Mouse (Mus musculus) ES-Bruce4 (cell line): ENCODE measurements around the gene Tex12. TPM values are rescaled to one million over a fixed set of nuclear protein-coding genes. Genes with fewer than 3 reads are reported as not detected.

Experiments used
- H3K27ac ChIP-seq: 2 replicates; pipeline ENCODE4 v1.5.1; 2012; ENCODE audit warnings: low read length, inconsistent platforms; ENCODE audit not compliant: insufficient read depth
- H3K27me3 ChIP-seq: 2 replicates; pipeline ENCODE4 v1.6.1; 2012; ENCODE audit warnings: mild to moderate bottlenecking, low read length, inconsistent platforms; ENCODE audit not compliant: control insufficient read depth, poor library complexity, insufficient read depth, severe bottlenecking
- H3K36me3 ChIP-seq: 2 replicates; pipeline ENCODE4 v1.6.1; 2012; ENCODE audit warnings: inconsistent platforms, mild to moderate bottlenecking, low read length, moderate library complexity; ENCODE audit not compliant: control insufficient read depth, poor library complexity, insufficient read depth, severe bottlenecking
- H3K4me1 ChIP-seq: one replicate; pipeline ENCODE4 v1.8.1; 2011; ENCODE audit warnings: low read length; ENCODE audit not compliant: control insufficient read depth, insufficient read depth
- H3K4me3 ChIP-seq: 2 replicates; pipeline ENCODE4 v1.5.1; 2011; ENCODE audit warnings: low read depth, mild to moderate bottlenecking, low read length
- H3K9ac ChIP-seq: 2 replicates; pipeline ENCODE4 v1.6.1; 2012; ENCODE audit warnings: low read depth, mild to moderate bottlenecking, inconsistent platforms; ENCODE audit not compliant: poor library complexity, severe bottlenecking
- H3K9me3 ChIP-seq: replicated peaks from 2 replicates; pipeline ENCODE4 v1.6.1; 2012; ENCODE audit warnings: mild to moderate bottlenecking, low read length, inconsistent platforms; ENCODE audit not compliant: control insufficient read depth, poor library complexity, insufficient read depth, severe bottlenecking
- CTCF ChIP-seq: IDR thresholded peaks from one replicate; pipeline ENCODE4 v1.8.1; 2011; ENCODE audit warnings: low read depth, low read length
- EP300 ChIP-seq: IDR thresholded peaks from 2 replicates; pipeline ENCODE4 v1.6.1; 2011; ENCODE audit warnings: low read depth, low read length; ENCODE audit not compliant: insufficient read depth
- POLR2A ChIP-seq: IDR thresholded peaks from one replicate; pipeline ENCODE4 v1.8.1; 2011; ENCODE audit warnings: low read length; ENCODE audit not compliant: insufficient read depth
- polyA plus RNA-seq: library from polyadenylated mRNA; stranded (reverse); fragments of >200 nt; gene quantifications from 2 replicates; pipeline ENCODE4 v1.2.4, GENCODE M21; 2011; ENCODE audit warnings: low read depth; ENCODE audit not compliant: missing spikeins, insufficient read depth, insufficient read length

Gene Tex12
- polyA plus RNA-seq, 1 experiment = not detected

DNA sequence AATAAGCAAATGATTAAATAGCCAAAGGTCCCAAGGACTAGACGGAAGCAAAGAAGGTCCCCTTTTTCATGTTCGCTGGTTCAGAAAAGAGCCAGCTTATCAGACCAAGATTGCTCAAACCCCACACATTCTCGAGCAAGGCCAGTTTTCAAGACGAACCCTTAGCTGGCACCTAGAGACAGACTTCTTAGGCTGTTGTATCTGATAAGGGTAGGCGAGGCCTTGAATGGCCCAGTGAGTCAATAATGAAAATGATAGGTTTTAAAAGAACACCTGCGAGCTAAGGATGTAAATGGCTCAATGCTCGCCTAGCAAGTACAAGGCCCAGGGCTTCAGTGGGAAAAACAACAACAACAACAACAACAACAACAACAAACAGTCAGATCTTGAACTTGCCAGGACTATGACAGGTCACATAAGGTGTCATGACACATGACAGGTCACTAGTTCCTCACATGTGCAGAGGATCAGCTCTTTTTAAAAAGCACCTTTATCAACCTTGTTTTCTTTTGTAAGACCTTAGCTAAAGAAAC lies 24.5 kb downstream of the Tex12 start:
- Histone ChIP-seq H3K9ac (no peak overlapping the region), H3K4me3 (no peak overlapping the region), H3K27ac (no peak overlapping the region), H3K9me3 (no peaks in the 10 kb centered on the region), H3K27me3 (no peaks in the 10 kb centered on the region), H3K36me3 (no peaks in the 10 kb centered on the region), H3K4me1 (no peaks in the 10 kb centered on the region)
- no peak for TF ChIP-seq CTCF
- TF ChIP-seq EP300 = no peak
- TF ChIP-seq POLR2A = no peak

DNA sequence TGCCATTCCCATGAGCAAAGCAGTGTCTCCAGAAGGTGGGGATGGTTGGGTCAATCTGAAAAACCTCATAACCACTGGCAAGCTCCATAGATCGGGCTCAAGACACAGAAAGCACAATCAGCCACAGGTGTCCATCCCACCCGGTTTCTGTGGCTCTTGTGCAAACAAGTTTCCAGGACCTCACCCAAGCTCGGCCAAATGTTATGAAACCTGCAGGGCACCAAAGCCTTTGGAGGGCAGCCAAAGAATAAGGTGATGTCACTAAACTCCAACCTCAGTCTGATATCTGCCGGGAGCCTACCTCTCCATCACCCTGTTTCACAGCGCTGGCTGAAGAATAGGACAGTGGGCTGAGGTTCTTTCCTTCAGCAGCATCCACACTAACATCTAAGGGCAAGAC lies 25.2 kb downstream of the Tex12 start:
- H3K4me1 ChIP-seq = no peaks in the 10 kb centered on the region
- no peak for TF ChIP-seq POLR2A
- no peak for TF ChIP-seq EP300
- TF ChIP-seq CTCF = no peak

DNA sequence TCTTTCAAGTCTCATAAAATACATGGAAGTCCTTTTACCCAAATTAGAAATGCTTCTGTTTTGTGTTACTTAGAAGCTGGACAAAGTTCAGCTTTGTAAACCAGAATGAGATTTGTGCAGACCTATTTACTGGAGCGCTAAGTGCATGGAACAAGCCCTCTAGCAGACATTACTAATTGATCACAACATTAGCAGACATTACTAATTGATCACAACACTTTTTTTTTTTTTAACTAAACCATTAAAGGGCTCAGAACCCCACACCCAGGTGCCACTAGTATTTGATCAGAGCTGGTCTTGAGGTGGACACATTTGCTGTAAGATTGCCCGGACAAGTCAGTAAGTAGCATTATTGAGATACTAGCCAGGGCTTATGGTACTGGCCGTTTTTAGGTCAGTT lies 27.3 kb downstream of the Tex12 start:
- Histone ChIP-seq H3K36me3 (no peaks in the 10 kb centered on the region), H3K9ac (no peak overlapping the region), H3K4me1 (no peaks in the 10 kb centered on the region), H3K4me3 (no peak overlapping the region), H3K27ac (no peak overlapping the region), H3K9me3 (no peaks in the 10 kb centered on the region), H3K27me3 (no peaks in the 10 kb centered on the region)
- no peak for TF ChIP-seq POLR2A
- no peak for TF ChIP-seq CTCF
- no peak for TF ChIP-seq EP300

More for the DNA sequence above, 25.2 kb downstream of the Tex12 start:
- H3K27ac ChIP-seq = no peak overlapping the region
- H3K9ac ChIP-seq = no peak overlapping the region
- no peak overlapping the region for H3K4me3 ChIP-seq
- H3K36me3 ChIP-seq = no peaks in the 10 kb centered on the region
- H3K27me3 ChIP-seq = no peaks in the 10 kb centered on the region
- no peaks in the 10 kb centered on the region for H3K9me3 ChIP-seq

DNA sequence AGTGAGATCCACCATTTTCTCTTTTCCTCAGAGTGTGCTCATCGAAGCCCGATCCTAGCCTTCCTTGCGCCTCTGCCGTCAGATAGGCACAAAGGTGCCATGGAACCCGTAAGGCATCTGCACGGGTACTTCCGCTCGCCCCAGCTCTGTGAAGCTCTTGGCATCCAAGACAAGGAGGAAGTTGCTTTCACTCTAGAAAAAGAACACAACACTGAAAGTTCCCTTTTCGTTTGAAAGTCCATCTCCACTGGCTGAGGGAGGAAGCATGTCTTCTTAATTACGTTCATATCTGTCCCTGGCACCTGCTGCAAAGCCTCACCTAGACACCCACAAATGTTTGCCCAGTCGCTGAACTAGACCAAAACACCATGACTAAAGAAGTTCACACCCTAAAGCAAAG lies 27.8 kb downstream of the Tex12 start:
- Histone ChIP-seq H3K36me3 (no peaks in the 10 kb centered on the region), H3K27ac (no peak overlapping the region), H3K9me3 (no peaks in the 10 kb centered on the region), H3K4me1 (no peaks in the 10 kb centered on the region), H3K9ac (no peak overlapping the region), H3K27me3 (no peaks in the 10 kb centered on the region), H3K4me3 (no peak overlapping the region)
- no peak for TF ChIP-seq POLR2A
- no peak for TF ChIP-seq EP300
- no peak for TF ChIP-seq CTCF

DNA sequence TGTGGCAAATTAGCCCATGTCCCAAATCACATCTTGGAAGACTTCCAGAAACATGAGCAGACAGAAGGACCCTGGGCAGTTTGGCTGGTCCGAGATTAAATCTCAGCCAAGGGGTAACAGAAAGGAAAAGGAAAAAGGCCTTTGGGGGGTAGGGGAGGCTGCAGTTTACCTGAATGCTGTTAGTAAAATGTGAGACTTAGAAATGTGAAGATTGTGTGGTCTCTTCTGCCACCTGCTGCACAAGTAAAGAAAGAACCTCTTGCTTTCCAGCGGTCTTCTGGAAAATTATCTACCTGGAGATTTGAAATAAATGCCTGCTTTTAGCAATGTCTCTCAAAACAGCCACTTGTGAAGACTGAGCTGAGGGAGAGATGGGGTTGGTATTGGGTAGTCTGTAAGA lies 30.2 kb downstream of the Tex12 start:
- TF ChIP-seq POLR2A (no peak), CTCF (no peak), EP300 (no peak)
- H3K27me3 ChIP-seq = no peaks in the 10 kb centered on the region
- no peak overlapping the region for H3K4me3 ChIP-seq
- no peaks in the 10 kb centered on the region for H3K9me3 ChIP-seq
- H3K36me3 ChIP-seq = no peaks in the 10 kb centered on the region
- no peak overlapping the region for H3K27ac ChIP-seq
- no peaks in the 10 kb centered on the region for H3K4me1 ChIP-seq
- H3K9ac ChIP-seq = no peak overlapping the region

DNA sequence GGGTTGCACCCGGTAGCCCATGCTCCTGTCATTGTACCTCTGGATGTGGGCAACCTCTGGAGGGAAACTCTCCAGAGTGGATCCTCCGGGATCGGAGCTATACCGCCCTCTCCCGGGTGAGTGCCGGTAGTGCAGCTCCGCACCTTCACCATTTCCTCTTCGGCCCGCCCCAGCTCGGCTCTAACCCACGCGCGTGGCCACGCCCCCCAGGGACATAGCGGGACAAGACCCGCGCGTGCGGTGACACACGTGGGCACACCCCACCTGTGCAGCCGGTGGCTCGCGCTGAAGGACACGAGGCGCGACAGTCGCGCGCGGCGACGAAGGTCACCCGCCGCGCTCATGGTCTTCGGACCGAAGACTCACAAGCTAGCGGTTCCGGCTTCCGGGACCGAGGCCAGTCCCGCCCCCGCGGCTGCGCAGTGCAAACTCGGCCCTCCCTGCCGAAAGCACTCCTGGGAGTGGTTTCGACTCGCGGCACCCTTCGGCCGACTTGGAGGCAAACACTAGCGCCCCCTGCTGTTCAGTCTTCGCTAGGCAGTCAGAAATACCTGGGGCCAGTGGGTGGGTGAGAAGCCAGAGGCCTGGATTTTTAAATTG lies 32.7 kb downstream of the Tex12 start, which contains the start of gene Pts:
Gene Pts (minus strand): TSS at position 432 of the 600 bp plus-strand sequence.
- Histone ChIP-seq H3K27ac (no peak within 1 kb of the TSS), H3K4me1 (no peaks in the 10 kb centered on the region), H3K36me3 (no peaks in the 10 kb centered on the region), H3K4me3 (peak within 1 kb of the TSS; percentile 75), H3K9ac (peak within 1 kb of the TSS; percentile 9), H3K27me3 (no peaks in the 10 kb centered on the region), H3K9me3 (no peaks in the 10 kb centered on the region)
- no peak for TF ChIP-seq EP300
- TF ChIP-seq POLR2A = no peak
- peak; percentile 86 for TF ChIP-seq CTCF
